Mouse (Mus musculus) heart, adult 2 months (tissue): ENCODE data around the gene Csdc2. TPM values are rescaled to one million over a fixed set of nuclear protein-coding genes. Genes with fewer than 3 reads are reported as not detected.
A peak's percentile ranks its signal among the peaks of the same experiment; 100 is the strongest.
"Not testable (repeated sequence)": the region's sequence is repeated elsewhere in the genome, so short reads cannot be mapped to it uniquely, and the experiment has no call there.

ENCODE experiments used
- DNase-seq, 2 experiments: peaks; one replicate each; pipeline ENCODE4 v3.0.0; 2021
- H3K27ac ChIP-seq: fragments of 200-600 bp; 2 replicates; pipeline ENCODE4 v1.8.1; 2022
- H3K27me3 ChIP-seq: fragments of 200-500 bp; 2 replicates; pipeline ENCODE4 v1.6.1; 2012; ENCODE audit warnings: mild to moderate bottlenecking, low read length, inconsistent platforms, mixed read lengths; ENCODE audit not compliant: control insufficient read depth, insufficient read depth
- H3K36me3 ChIP-seq: fragments of 200-500 bp; 2 replicates; pipeline ENCODE4 v1.6.1; 2012; ENCODE audit warnings: low read length, inconsistent platforms; ENCODE audit not compliant: control insufficient read depth, insufficient read depth
- H3K4me1 ChIP-seq: fragments of 200-500 bp; 2 replicates; pipeline ENCODE4 v1.6.1; 2011; ENCODE audit warnings: low read length; ENCODE audit not compliant: control insufficient read depth, insufficient read depth
- H3K4me3 ChIP-seq: fragments of 200-600 bp; 2 replicates; pipeline ENCODE4 v1.8.1; 2022
- H3K79me2 ChIP-seq: fragments of 200-500 bp; replicated peaks from 2 replicates; pipeline ENCODE4 v1.6.1; 2012; ENCODE audit warnings: mild to moderate bottlenecking, inconsistent platforms, low read length, moderate library complexity, mixed read lengths; ENCODE audit not compliant: control insufficient read depth, insufficient read depth
- H3K9ac ChIP-seq: fragments of 200-500 bp; 2 replicates; pipeline ENCODE4 v1.6.1; 2012; ENCODE audit warnings: low read depth, mild to moderate bottlenecking, control low read depth, inconsistent platforms, low read length, mixed read lengths
- CTCF ChIP-seq: fragments of 200-600 bp; IDR thresholded peaks from 2 replicates; pipeline ENCODE4 v1.8.1; 2022; ENCODE audit warnings: antibody characterized with exemption, mild to moderate bottlenecking, moderate library complexity
- EP300 ChIP-seq: fragments of 200-500 bp; IDR thresholded peaks from 2 replicates; pipeline ENCODE4 v1.6.1; 2011; ENCODE audit warnings: low read depth, low read length, control low read depth; ENCODE audit not compliant: insufficient read depth
- POLR2A ChIP-seq: fragments of 200-500 bp; IDR thresholded peaks from 2 replicates; pipeline ENCODE4 v1.6.1; 2011; ENCODE audit warnings: mild to moderate bottlenecking, low read depth, low read length, control low read depth; ENCODE audit not compliant: insufficient read depth
- WGBS: fragments of 180-500 bp; shearing (Covaris S2); methylation state at CpG from one replicate; pipeline ENCODE4 v1.1.7; 2018; 5-methylcytosine and 5-hydroxymethylcytosine counted together
- intact Hi-C: fragments of 180-260 bp; cut with DNase I; formaldehyde crosslinking; loops from one replicate; pipeline ENCODE4 v1.15.1; 2025
- polyA plus RNA-seq: library from polyadenylated mRNA; depleted of rRNA; stranded (reverse); fragments of >200 nt; gene quantifications from 2 replicates; pipeline ENCODE4 v1.2.3, GENCODE M21; 2012
- total RNA-seq, 2 experiments: library from RNA; stranded (reverse); gene quantifications; 2 replicates each; pipeline ENCODE4 v1.2.3; 2021

Csdc2 gene
- total and polyA plus RNA-seq, 3 experiments, result 66.1 to 92.7 (median 85.7) TPM

GRCm38 (mm10) chr15:81967821-81968220 is 31.3 kb downstream of the Csdc2 start:
- TF ChIP-seq EP300 (no peak), CTCF (no peak), POLR2A (no peak)
- no peak for DNase-seq
- no peak overlapping the region for H3K4me3 ChIP-seq
- WGBS, result 87% methylated on average over 5 of the region's 5 CpGs
- H3K27ac ChIP-seq, result no peak overlapping the region
- no peaks in the 10 kb centered on the region for H3K79me2 ChIP-seq
- H3K36me3 ChIP-seq, result no peaks in the 10 kb centered on the region
- H3K27me3 ChIP-seq, result no peaks in the 10 kb centered on the region
- intact Hi-C loops, result no loop called here
- no peak overlapping the region for H3K9ac ChIP-seq
- no peaks in the 10 kb centered on the region for H3K4me1 ChIP-seq

DNA sequence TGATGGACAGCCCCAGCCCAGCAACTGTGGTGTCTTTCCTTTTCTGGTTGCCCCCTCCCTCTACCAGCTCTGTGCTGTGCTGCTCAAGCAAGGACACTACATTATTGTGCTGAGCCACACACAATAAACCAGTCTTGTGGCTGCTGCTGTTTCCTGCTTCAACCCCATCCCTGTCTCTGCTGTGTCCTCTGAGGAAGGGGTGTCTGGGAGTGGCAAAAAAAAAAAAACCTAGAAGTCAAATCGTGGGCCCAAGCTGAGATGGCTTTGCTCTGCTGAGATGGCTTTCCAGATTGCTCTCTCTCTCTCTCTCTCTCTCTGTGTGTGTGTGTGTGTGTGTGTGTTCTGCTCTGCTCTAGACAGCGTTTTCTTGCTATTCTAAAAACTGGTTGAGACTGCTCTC is 31.9 kb downstream of the Csdc2 start:
- H3K36me3 ChIP-seq, result no peaks in the 10 kb centered on the region
- intact Hi-C loops, result no loop called here
- no peaks in the 10 kb centered on the region for H3K4me1 ChIP-seq
- TF ChIP-seq CTCF (no peak), POLR2A (no peak), EP300 (no peak)
- no peak overlapping the region for H3K9ac ChIP-seq
- H3K27ac ChIP-seq, result no peak overlapping the region
- WGBS, result 58% methylated on average over 2 of the region's 2 CpGs
- H3K4me3 ChIP-seq, result no peak overlapping the region
- no peaks in the 10 kb centered on the region for H3K79me2 ChIP-seq
- no peaks in the 10 kb centered on the region for H3K27me3 ChIP-seq
- DNase-seq, result no peak

- Histone ChIP-seq H3K36me3 (no peaks in the 10 kb centered on the region), H3K79me2 (no peaks in the 10 kb centered on the region), H3K27me3 (no peaks in the 10 kb centered on the region), H3K4me3 (no peak overlapping the region), H3K27ac (no peak overlapping the region), H3K9ac (no peak overlapping the region), H3K4me1 (no peaks in the 10 kb centered on the region)
- peak in 1 of 2 experiments; percentile 38 for DNase-seq
- intact Hi-C loops, result no loop called here
- TF ChIP-seq CTCF (no peak), EP300 (no peak), POLR2A (no peak)
- 60% methylated on average over 7 of the region's 7 CpGs for WGBS
Observed at GRCm38 (mm10) chr15:81969173-81969572, 32.6 kb downstream of the Csdc2 start.

DNA sequence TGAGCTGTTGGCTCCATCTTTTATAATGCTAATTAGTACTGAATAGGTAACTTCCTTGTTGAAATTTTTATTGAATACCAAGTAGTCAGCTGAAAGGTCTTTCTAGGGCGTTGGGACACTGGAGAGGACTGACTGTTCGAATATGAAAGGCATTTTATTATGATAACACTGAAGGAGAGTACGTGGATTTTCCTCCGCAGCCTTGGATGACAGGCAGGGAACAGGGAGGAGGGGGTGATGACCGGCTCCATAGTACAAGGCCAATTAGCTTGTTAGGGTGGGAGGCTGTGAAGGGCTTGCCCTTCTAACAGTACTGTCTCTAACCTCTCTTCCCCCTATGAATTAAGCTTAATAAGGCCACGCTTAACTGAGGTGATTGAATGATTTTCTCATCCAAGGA is 33.1 kb downstream of the Csdc2 start:
- DNase-seq, H3K4me1 ChIP-seq, H3K36me3 ChIP-seq, H3K79me2 ChIP-seq, H3K27ac ChIP-seq, H3K27me3 ChIP-seq, H3K4me3 ChIP-seq, H3K9ac ChIP-seq, intact Hi-C loops: not testable (repeated sequence)
- WGBS, result 57% methylated on average over 6 of the region's 6 CpGs

- H3K4me3 ChIP-seq, H3K36me3 ChIP-seq, H3K27ac ChIP-seq, H3K27me3 ChIP-seq, H3K79me2 ChIP-seq, H3K9ac ChIP-seq, intact Hi-C loops, H3K4me1 ChIP-seq, DNase-seq: not testable (repeated sequence)
- 92% methylated on average over 4 of the region's 4 CpGs for WGBS
Observed at GRCm38 (mm10) chr15:81970498-81970897, 33.9 kb downstream of the Csdc2 start.

DNA sequence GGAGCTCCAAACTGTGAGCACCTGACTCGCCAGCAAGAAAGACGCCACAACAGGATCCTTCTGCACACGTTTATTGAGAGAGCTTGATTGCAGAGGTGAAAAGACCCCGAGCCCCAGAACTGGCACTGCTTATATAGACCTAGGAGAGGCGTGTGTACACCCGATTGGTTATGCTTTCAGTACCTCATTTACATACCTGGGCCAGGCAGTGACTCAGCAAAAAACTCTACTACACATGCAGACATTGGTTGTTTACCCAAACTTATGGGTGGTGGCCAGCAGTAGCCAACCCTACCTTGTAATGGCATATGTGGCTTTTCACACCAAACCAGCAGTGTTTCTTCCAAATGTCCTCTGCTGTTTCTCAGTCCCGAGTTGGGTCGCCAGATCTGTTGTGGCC is 38.6 kb downstream of the Csdc2 start:
- intact Hi-C loops, result loop anchor here (5.0 kb wide), 1 partner anchor 412 kb away; no protein-coding TSS in a partner anchor
- not testable (repeated sequence) for H3K9ac ChIP-seq, H3K79me2 ChIP-seq, H3K4me3 ChIP-seq, H3K27ac ChIP-seq, H3K27me3 ChIP-seq, H3K36me3 ChIP-seq, H3K4me1 ChIP-seq, DNase-seq
- WGBS, result 91% methylated on average over 8 of the region's 8 CpGs

GRCm38 (mm10) chr15:81980321-81980720 is 43.8 kb downstream of the Csdc2 start, which contains the start of gene 1700029P11Rik:
Gene 1700029P11Rik (plus strand): TSS chr15:81980540.
- 89% methylated on average over 23 of the region's 23 CpGs for whole genome bisulfite sequencing
- Histone ChIP-seq H3K79me2 (no peaks in the 10 kb centered on the region), H3K4me3 (no peak within 1 kb of the TSS), H3K27me3 (no peaks in the 10 kb centered on the region), H3K9ac (no peak within 1 kb of the TSS), H3K4me1 (no peaks in the 10 kb centered on the region), H3K36me3 (no peaks in the 10 kb centered on the region), H3K27ac (no peak within 1 kb of the TSS)
- TF ChIP-seq CTCF, result no peak
- TF ChIP-seq POLR2A, result no peak
- TF ChIP-seq EP300, result no peak
- DNase-seq, result no peak
- intact Hi-C loops, result no loop called here
